Mouse (Mus musculus): ENCODE measurements around the gene Npm3. TPM values are rescaled to one million over a fixed set of nuclear protein-coding genes. Genes with fewer than 3 reads are reported as not detected.

Npm3 gene
- polyA plus RNA-seq, 1 experiment, result not detected

DNA sequence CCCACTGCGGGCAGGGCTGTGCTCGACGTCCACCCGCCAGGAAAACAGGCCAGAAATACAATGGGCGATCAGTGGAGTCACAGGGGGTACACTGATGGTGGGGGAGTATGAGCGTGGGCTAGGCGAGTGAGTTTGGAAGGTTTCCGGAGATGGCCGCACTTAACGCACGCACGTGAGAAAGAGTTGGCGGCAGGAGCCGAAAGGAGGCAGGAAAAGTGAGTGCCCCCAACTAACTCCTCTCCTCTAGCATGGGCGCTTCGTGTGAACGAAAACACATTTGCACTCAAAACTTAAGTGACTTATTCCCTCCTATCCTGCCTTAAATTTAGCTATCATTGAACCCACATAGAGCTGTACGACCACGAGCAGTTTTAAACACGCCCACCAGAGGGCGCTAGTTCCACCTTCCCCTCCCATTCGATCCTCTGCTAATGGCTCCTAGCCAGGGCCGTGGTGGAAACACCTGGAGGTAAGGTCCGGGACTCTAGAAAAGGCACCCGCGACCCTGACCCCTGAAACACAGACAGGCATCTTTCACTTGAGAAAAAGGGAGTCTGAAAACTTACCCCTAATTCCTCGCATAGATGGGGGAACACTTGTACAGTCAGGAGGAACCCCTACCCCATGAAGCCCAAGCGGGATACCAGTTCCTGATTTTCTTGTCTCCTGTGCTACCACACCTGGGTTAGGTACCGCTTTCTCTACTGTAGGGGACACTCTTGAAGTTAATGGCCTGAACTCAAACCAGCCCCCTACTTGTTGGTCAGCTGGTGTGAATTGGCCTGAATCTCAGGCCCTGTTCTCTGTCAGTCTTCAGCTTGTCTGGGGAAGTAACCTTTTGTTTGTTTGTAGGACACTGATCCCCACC, 3.0 kb downstream of the Npm3 start:
- WGBS, result 24% methylated on average over 29 of the region's 29 CpGs
- Histone ChIP-seq H3K27ac (ENCODE audit: insufficient read depth, low read depth, low read length) (no peak overlapping the region), H3K4me1 (ENCODE audit: control insufficient read depth, insufficient read depth, low read length) (peaks cover 19% of the 10 kb centered on the region; the same call in 1 of the 2 replicates), H3K4me3 (ENCODE audit: insufficient read depth, low read depth, low read length) (no peak overlapping the region)
- TF ChIP-seq CTCF (IDR thresholded peaks at IDR 0.05; ENCODE audit: insufficient read depth, low read depth, low read length), result peak; percentile 56; the same call in 1 of the 2 replicates
- TF ChIP-seq POLR2A (IDR thresholded peaks at IDR 0.05; ENCODE audit: insufficient read depth, low read depth, low read length), result no peak

DNA sequence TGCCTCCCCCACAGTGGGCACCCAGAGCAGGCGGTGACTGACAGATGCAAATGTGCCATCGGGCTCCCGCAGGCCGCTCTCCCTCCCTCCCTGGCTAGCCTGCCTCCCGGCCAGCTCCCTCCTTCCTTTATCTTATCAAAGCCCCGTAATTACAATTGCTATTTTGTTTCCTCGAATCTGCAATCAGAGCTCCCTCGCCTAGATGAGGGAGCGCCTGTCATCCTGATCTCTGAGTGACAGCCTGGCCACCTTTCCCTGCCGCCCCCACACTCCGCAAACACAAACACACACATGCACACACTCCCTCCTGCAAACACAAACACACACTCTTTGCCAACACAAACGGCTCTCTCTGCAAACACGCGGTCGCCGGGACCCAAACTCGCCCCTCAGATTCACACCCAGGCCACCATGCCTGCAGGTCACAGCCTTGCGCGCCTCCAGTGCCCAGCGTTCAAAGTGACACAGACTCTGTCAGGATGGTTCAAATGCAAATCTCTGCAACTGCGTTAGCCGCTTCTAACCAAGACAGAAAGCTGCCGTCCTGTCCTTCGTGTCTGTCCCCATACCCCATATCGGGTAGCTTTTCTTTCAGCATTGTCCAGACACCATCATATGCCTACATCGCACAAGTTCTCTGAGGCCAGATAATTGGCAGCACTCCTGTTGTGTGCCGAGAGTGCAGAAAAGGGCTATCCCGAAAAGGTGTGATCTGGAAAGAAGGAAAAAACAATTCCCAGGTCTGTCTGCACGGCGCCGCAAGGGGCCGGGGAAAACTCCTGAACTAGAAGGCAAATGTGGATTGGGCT, 3.8 kb downstream of the Npm3 start:
- TF ChIP-seq CTCF (IDR thresholded peaks at IDR 0.05; ENCODE audit: insufficient read depth, low read depth, low read length), result no peak
- TF ChIP-seq POLR2A (IDR thresholded peaks at IDR 0.05; ENCODE audit: insufficient read depth, low read depth, low read length), result no peak
- Histone ChIP-seq H3K27ac (ENCODE audit: insufficient read depth, low read depth, low read length) (no peak overlapping the region), H3K4me1 (ENCODE audit: control insufficient read depth, insufficient read depth, low read length) (peaks cover 19% of the 10 kb centered on the region; the same call in 1 of the 2 replicates), H3K4me3 (ENCODE audit: insufficient read depth, low read depth, low read length) (no peak overlapping the region)
- 22% methylated on average over 32 of the region's 32 CpGs for WGBS

DNA sequence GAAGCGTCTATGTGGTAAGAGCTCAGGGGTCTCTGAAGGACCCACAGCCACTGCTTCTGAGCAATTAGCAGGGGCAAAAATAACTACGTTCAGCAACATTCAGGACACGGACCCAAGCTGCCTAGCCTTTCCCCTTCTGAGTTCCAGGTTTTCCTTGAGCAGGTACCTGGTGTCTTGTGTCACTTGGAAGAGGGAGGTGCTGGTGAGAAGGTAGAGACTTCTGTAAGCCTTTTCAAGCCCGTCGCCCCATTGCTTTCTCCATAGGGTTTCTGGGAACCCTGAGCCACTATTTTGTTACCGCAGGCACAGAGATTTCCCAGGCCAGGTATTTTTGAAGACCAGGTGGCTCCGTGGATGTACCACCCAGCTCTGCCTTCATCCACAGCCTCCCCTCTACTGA, 5.8 kb downstream of the Npm3 start:
- Histone ChIP-seq H3K4me3 (ENCODE audit: insufficient read depth, low read depth, low read length) (no peak overlapping the region), H3K4me1 (ENCODE audit: control insufficient read depth, insufficient read depth, low read length) (peaks cover 14% of the 10 kb centered on the region; the same call in 1 of the 2 replicates), H3K27ac (ENCODE audit: insufficient read depth, low read depth, low read length) (no peak overlapping the region)
- 53% methylated on average over 7 of the region's 7 CpGs for WGBS
- TF ChIP-seq POLR2A (IDR thresholded peaks at IDR 0.05; ENCODE audit: insufficient read depth, low read depth, low read length), result no peak

DNA sequence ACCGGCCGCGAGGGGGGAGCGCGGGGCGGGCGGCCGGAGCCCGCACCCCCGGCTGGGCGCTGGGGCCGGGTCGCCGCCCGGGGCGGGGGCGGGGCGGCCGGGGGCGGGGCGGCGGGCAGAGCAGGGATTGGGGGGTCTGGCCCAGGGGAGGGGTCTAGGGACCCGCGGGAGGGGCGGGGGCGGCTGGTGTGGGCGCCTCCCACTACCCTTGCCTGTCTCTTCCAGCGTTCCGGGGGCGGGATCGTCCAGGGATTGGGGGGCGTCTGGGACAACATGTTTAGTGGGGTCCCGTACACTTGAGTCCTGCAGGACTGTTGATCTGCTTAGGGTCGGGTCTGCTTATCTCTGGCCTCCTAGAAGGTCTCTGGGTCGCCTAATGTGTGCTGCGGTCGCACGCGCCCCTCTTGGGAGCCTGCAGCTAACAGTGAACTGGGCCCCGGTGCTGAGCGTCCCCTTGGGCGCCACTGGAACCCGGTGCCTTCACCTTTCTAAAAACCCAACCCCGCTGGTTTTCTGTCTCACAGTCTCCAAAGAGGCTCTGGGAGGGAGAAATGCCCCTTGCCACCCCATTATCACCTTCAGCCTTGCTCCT, 6.3 kb downstream of the Npm3 start:
- Histone ChIP-seq H3K4me1 (ENCODE audit: control insufficient read depth, insufficient read depth, low read length) (peaks cover 9% of the 10 kb centered on the region; the same call in 1 of the 2 replicates), H3K27ac (ENCODE audit: insufficient read depth, low read depth, low read length) (no peak overlapping the region), H3K4me3 (ENCODE audit: insufficient read depth, low read depth, low read length) (no peak overlapping the region)
- 9% methylated on average over 29 of the region's 44 CpGs for WGBS
- TF ChIP-seq CTCF (IDR thresholded peaks at IDR 0.05; ENCODE audit: insufficient read depth, low read depth, low read length), result no peak
- TF ChIP-seq POLR2A (IDR thresholded peaks at IDR 0.05; ENCODE audit: insufficient read depth, low read depth, low read length), result no peak

DNA sequence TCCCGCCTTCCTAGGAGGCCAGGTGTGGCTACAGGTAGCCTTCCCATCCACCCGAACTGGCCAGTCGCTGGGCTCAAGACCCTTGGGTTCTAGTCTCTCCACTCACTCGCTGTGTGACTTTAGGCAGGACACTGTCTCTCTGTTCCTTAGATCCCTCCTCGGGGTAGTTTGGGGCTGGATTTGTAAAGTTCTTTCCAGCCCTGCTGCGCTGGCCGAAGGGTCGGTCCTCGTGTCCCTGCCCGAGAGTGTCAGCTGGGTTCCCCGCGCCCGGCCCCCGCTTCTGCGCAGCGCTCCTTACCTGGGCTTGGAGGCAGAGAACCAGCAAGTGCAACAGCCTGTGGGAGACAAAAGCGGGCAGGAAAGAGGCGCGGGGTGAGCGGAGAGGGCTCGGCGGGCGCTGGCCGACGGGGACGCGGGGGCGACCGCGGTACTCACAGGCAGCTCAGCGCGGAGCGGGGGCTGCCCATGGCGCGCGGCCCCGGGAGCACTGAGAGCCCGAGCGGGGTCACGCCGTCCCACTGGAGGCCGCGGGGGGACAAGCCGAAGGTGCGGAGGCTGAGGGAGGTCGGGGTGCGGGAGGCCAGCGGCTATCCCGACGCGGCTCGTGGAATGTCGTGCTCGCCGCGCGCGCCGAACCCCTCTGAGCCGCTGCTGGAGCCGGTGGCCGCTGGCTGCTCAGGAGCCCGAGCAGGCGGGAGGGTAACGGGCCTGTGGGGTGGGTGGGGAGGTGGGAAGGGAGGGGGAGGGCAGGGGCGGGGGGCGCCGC, 7.0 kb downstream of the Npm3 start, which contains the start of gene Fgf8:
Gene Fgf8, minus strand, starts transcription at position 698 of the 766 bp plus-strand sequence.
- H3K4me3 ChIP-seq (ENCODE audit: insufficient read depth, low read depth, low read length), result peak within 1 kb of the TSS; percentile 30

DNA sequence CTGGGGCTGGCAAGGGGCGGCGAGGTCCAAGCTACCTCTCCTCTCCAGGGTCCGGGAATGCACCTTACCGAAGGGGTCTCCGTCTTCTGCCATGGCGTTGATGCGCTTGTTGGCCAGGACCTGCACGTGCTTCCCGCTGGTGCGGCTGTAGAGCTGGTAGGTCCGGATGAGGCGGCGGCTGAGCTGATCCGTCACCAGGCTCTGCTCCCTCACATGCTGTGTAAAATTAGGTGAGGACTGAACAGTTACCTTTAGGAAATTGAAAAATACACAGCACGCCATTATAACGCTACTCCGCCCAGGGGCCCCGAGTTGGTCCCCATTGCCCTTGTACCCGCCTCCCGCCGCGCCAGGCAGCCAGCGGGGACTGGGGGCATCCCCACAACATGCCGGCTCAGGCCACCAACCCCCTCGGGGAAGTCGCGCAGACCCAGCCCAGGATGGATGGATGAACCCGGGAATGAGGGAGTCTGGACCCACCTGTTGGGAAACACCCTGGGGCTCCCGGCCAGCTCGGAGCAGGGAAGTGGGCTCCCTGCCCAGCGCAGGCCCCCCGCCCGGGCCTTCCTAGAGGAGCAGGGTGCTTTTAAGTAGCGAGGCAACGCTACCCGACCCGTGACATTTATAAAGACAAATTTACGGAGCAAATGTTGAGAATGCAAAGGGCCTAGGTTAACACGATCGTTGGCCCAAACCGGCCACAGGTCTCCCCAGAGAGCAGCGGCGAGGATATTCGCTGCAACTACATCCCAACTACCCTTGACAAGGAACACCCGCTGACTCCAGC, 7.8 kb downstream of the Npm3 start:
- no peak overlapping the region for H3K27ac ChIP-seq (ENCODE audit: insufficient read depth, low read depth, low read length)
- peaks cover 16% of the 10 kb centered on the region for H3K4me1 ChIP-seq (ENCODE audit: control insufficient read depth, insufficient read depth, low read length)
- 7% methylated on average over 45 of the region's 45 CpGs for WGBS
- no peak for TF ChIP-seq POLR2A (IDR thresholded peaks at IDR 0.05; ENCODE audit: insufficient read depth, low read depth, low read length)
- TF ChIP-seq CTCF (IDR thresholded peaks at IDR 0.05; ENCODE audit: insufficient read depth, low read depth, low read length), result no peak
- no peak overlapping the region for H3K4me3 ChIP-seq (ENCODE audit: insufficient read depth, low read depth, low read length)

More for the DNA sequence above, 7.0 kb downstream of the Npm3 start, which contains the start of gene Fgf8:
- H3K27ac ChIP-seq (ENCODE audit: insufficient read depth, low read depth, low read length), result no peak within 1 kb of the TSS
- under 1% methylated on average over 63 of the region's 68 CpGs for WGBS
- H3K4me1 ChIP-seq (ENCODE audit: control insufficient read depth, insufficient read depth, low read length), result peaks cover 8% of the 10 kb centered on the region
- TF ChIP-seq POLR2A (IDR thresholded peaks at IDR 0.05; ENCODE audit: insufficient read depth, low read depth, low read length) (no peak), CTCF (IDR thresholded peaks at IDR 0.05; ENCODE audit: insufficient read depth, low read depth, low read length) (no peak)

DNA sequence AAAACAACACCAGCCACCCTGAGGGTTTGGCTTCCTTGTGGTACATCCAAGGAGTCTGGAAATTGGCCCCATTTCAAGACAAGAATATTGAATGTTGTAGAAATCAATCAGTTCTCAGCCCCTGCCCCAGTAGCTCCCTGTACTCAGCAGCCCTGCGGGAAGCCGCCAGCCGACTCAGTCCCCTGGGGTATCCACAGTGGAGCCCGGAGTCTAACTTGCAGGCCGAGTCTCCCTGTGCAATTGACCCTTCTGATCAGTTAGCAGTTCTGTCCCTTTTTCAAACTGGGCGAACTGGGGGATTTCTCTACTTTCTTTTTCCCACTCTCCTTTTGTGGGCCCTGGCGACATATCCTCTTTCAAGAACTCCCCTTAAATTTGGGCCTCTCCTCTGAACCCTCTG, 8.6 kb downstream of the Npm3 start:
- WGBS, result 14% methylated on average over 7 of the region's 7 CpGs
- no peak overlapping the region for H3K4me3 ChIP-seq (ENCODE audit: insufficient read depth, low read depth, low read length)
- H3K4me1 ChIP-seq (ENCODE audit: control insufficient read depth, insufficient read depth, low read length), result peaks cover 16% of the 10 kb centered on the region
- no peak overlapping the region for H3K27ac ChIP-seq (ENCODE audit: insufficient read depth, low read depth, low read length)
- TF ChIP-seq CTCF (IDR thresholded peaks at IDR 0.05; ENCODE audit: insufficient read depth, low read depth, low read length), result no peak
- TF ChIP-seq POLR2A (IDR thresholded peaks at IDR 0.05; ENCODE audit: insufficient read depth, low read depth, low read length), result no peak

Data from olfactory bulb, adult 2 months (tissue).